Mouse (Mus musculus): ENCODE results near the gene Tiam1. TPM values are rescaled to one million over a fixed set of nuclear protein-coding genes. Genes with fewer than 3 reads are reported as not detected.
A peak's percentile ranks its signal among the peaks of the same experiment; 100 is the strongest.

Tiam1 gene
- polyA plus RNA-seq, 1 experiment: 14.1 TPM

DNA sequence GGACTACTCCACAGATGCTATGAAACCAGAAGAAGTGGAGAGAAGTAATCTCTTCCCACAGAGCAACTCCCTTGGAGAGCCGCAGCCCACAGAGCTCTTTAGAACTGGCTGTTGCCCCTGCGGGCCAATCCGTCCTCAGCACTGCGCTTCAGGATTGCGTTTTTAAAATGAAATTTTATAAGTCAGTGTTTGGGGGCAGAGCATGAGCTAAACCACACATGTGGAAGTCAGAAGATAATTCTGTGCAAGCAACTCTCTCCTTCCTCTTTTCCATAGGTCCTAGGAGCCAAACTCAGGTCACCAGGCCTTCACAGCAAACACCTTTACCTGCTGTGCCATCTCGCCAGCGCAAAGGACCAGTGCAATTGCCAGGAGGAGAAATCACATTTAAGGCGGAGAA is 98.0 kb downstream of the Tiam1 start:
- Histone ChIP-seq H3K27me3 (ENCODE audit: control insufficient read depth, insufficient read depth, low read length) (no peaks in the 10 kb centered on the region), H3K36me3 (ENCODE audit: control insufficient read depth, insufficient read depth, low read length) (no peaks in the 10 kb centered on the region), H3K4me3 (ENCODE audit: control insufficient read depth, insufficient read depth, low read length) (no peak overlapping the region), H3K4me1 (replicated peaks; ENCODE audit: control insufficient read depth, insufficient read depth, low read length) (peaks cover 29% of the 10 kb centered on the region), H3K27ac (ENCODE audit: control insufficient read depth, insufficient read depth, low read length) (no peak overlapping the region)
- DNase-seq: no peak
- WGBS: 86% methylated on average over 8 of the region's 8 CpGs
- TF ChIP-seq CTCF (IDR thresholded peaks at IDR 0.05; ENCODE audit: borderline replicate concordance, control insufficient read depth, extremely low read depth, insufficient read depth, low read length, poor library complexity): no peak
- TF ChIP-seq POLR2A (IDR thresholded peaks at IDR 0.05; ENCODE audit: control insufficient read depth, extremely low read depth, insufficient read depth, low read length, poor library complexity): no peak

DNA sequence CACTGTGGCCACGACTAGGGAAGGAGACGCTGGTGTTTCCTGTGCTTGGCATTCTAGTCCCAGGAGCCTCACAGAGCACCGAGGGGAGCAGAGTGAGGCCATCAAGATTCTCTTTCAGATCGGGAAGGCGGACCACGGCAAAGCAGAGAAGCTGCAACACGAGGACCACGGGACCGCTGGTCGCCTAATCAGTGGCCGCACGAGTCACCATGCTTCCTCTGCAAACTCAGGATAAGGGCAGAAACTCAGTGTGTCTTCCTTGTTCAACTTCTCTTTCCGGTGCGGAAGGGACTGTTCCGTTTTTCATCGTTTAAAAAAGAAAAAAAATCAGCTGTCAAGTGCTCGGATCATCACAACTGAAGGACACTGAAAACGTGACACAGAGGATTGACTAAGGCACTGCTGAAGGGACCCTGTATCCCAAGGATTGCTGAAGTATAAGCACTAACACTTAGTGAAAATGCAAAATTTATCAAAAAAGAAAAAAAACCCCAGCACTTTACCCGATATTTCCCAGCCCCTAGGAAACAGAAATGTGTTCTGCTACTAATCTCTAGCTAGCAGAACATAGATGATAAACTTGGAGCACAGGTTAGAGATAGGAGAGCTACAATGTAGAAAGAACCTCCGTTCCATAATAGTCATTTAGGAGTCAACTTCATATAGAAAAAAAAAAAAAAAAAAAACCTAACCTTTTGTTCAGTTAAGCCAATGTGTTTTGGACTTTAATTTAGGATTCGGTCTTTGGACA is 99.4 kb downstream of the Tiam1 start:
- H3K4me3 ChIP-seq (ENCODE audit: control insufficient read depth, insufficient read depth, low read length): peak overlapping the region; percentile 37
- H3K4me1 ChIP-seq (replicated peaks; ENCODE audit: control insufficient read depth, insufficient read depth, low read length): peaks cover 29% of the 10 kb centered on the region
- no peaks in the 10 kb centered on the region for H3K27me3 ChIP-seq (ENCODE audit: control insufficient read depth, insufficient read depth, low read length)
- TF ChIP-seq CTCF (IDR thresholded peaks at IDR 0.05; ENCODE audit: borderline replicate concordance, control insufficient read depth, extremely low read depth, insufficient read depth, low read length, poor library complexity) (no peak), POLR2A (IDR thresholded peaks at IDR 0.05; ENCODE audit: control insufficient read depth, extremely low read depth, insufficient read depth, low read length, poor library complexity) (no peak)
- WGBS: 35% methylated on average over 21 of the region's 21 CpGs
- H3K27ac ChIP-seq (ENCODE audit: control insufficient read depth, insufficient read depth, low read length): no peak overlapping the region
- peak; percentile 27 for DNase-seq
- H3K36me3 ChIP-seq (ENCODE audit: control insufficient read depth, insufficient read depth, low read length): no peaks in the 10 kb centered on the region

DNA sequence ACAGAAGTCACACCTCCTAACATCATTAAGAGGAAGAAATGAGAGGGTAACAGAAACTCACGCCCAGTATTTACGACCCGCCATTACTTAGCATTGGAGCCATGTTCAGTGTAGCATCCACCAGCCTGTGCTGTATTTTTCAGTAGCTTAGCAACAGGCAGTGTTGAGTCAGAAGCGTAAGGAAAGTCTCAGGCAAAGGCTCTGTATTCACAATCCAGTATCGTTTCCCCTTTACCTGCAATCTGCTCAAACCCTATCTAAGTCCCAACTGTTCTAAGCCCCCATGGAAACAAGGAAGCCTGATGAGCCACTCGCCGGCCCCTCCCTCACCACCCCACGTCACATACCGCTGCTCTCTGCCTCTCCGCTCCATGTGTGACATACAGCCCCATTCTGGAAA is 100.7 kb downstream of the Tiam1 start:
- Histone ChIP-seq H3K4me3 (ENCODE audit: control insufficient read depth, insufficient read depth, low read length) (no peak overlapping the region), H3K4me1 (replicated peaks; ENCODE audit: control insufficient read depth, insufficient read depth, low read length) (peaks cover 29% of the 10 kb centered on the region), H3K36me3 (ENCODE audit: control insufficient read depth, insufficient read depth, low read length) (no peaks in the 10 kb centered on the region), H3K27me3 (ENCODE audit: control insufficient read depth, insufficient read depth, low read length) (no peaks in the 10 kb centered on the region), H3K27ac (ENCODE audit: control insufficient read depth, insufficient read depth, low read length) (no peak overlapping the region)
- no peak for DNase-seq
- no peak for TF ChIP-seq CTCF (IDR thresholded peaks at IDR 0.05; ENCODE audit: borderline replicate concordance, control insufficient read depth, extremely low read depth, insufficient read depth, low read length, poor library complexity)
- no peak for TF ChIP-seq POLR2A (IDR thresholded peaks at IDR 0.05; ENCODE audit: control insufficient read depth, extremely low read depth, insufficient read depth, low read length, poor library complexity)
- WGBS: 94% methylated on average over 10 of the region's 10 CpGs

DNA sequence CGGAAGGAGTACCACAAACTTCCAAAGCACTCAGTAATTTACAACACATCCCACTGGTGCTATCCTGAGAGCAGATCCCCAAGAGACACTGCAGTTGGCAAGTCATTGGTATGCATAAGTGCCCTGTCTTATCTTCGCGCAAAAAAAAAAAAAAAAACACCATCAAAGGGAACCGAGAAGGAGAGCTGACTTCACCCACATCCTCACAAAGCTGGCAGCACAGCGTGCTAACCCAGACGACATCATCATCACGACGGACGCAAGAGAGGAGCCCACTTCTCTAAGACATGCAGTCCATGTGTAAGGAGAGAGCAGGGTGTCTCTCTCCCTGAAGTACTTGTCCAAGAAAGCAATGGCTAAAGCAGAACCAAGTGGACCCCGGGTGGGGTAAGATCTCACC is 101.2 kb downstream of the Tiam1 start:
- no peak overlapping the region for H3K4me3 ChIP-seq (ENCODE audit: control insufficient read depth, insufficient read depth, low read length)
- no peak overlapping the region for H3K27ac ChIP-seq (ENCODE audit: control insufficient read depth, insufficient read depth, low read length)
- TF ChIP-seq CTCF (IDR thresholded peaks at IDR 0.05; ENCODE audit: borderline replicate concordance, control insufficient read depth, extremely low read depth, insufficient read depth, low read length, poor library complexity) (no peak), POLR2A (IDR thresholded peaks at IDR 0.05; ENCODE audit: control insufficient read depth, extremely low read depth, insufficient read depth, low read length, poor library complexity) (no peak)
- whole genome bisulfite sequencing: 26% methylated on average over 10 of the region's 10 CpGs
- H3K36me3 ChIP-seq (ENCODE audit: control insufficient read depth, insufficient read depth, low read length): no peaks in the 10 kb centered on the region
- DNase-seq: no peak
- no peaks in the 10 kb centered on the region for H3K27me3 ChIP-seq (ENCODE audit: control insufficient read depth, insufficient read depth, low read length)
- peaks cover 29% of the 10 kb centered on the region for H3K4me1 ChIP-seq (replicated peaks; ENCODE audit: control insufficient read depth, insufficient read depth, low read length)

DNA sequence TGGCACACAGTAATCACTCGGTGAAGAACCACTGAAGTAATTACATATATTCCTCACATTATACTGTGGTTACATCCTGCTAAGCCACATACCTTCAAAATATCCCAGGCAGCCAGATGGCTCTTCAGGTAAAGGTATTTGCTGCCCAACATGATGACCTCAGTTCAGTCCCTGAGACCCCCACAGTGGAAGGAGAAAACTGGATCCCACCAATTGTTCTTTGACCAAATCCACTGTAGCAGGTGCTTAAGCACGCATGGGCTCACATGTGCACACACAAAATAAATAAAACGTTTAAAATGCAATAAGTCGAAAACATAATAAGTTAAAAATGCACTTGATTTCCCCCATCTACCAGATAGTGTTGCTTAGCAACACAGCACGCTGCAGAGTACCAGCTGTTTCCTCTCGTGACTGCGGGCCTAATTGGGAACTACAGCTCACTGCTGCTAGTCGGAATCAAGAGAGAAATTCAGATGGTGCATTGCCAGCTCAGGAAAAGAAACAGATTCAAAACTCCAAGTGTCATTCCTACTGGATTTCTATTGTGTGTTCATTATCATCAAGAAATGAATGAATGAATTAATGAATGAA is 102.7 kb downstream of the Tiam1 start:
- H3K4me1 ChIP-seq (replicated peaks; ENCODE audit: control insufficient read depth, insufficient read depth, low read length): peaks cover 29% of the 10 kb centered on the region
- WGBS: 30% methylated on average over 8 of the region's 8 CpGs
- no peak overlapping the region for H3K27ac ChIP-seq (ENCODE audit: control insufficient read depth, insufficient read depth, low read length)
- no peak for TF ChIP-seq POLR2A (IDR thresholded peaks at IDR 0.05; ENCODE audit: control insufficient read depth, extremely low read depth, insufficient read depth, low read length, poor library complexity)
- no peak for TF ChIP-seq CTCF (IDR thresholded peaks at IDR 0.05; ENCODE audit: borderline replicate concordance, control insufficient read depth, extremely low read depth, insufficient read depth, low read length, poor library complexity)
- no peak overlapping the region for H3K4me3 ChIP-seq (ENCODE audit: control insufficient read depth, insufficient read depth, low read length)
- DNase-seq: peak; percentile 39
- H3K36me3 ChIP-seq (ENCODE audit: control insufficient read depth, insufficient read depth, low read length): no peaks in the 10 kb centered on the region
- H3K27me3 ChIP-seq (ENCODE audit: control insufficient read depth, insufficient read depth, low read length): no peaks in the 10 kb centered on the region

DNA sequence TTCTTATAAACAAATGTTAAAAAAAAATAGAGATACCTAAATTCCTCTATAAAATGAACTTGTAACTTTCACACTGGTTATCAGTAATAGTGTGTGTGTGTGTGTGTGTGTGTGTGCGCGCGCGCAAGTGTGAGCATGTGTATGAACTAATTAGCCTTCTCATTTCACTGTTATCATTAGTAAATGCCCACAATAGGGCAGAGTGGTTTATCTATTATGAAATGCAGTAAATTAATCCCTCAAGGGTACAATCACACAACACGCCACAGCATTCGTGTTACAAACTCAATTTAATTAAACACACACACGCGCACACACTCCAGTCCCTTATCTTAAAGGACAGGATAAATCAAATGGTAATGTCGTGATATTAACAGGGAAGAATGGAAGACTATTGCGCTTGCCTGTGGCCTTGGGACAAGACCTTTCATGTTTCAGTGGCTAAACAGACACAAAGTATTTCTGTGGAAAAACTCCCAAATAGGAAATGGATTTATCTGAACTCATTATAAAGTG is 107.9 kb downstream of the Tiam1 start:
- 97% methylated on average over 10 of the region's 10 CpGs for WGBS

More for the DNA sequence above, 107.9 kb downstream of the Tiam1 start:
- TF ChIP-seq POLR2A (IDR thresholded peaks at IDR 0.05; ENCODE audit: control insufficient read depth, extremely low read depth, insufficient read depth, low read length, poor library complexity): no peak
- no peak for TF ChIP-seq CTCF (IDR thresholded peaks at IDR 0.05; ENCODE audit: borderline replicate concordance, control insufficient read depth, extremely low read depth, insufficient read depth, low read length, poor library complexity)
- Histone ChIP-seq H3K27me3 (ENCODE audit: control insufficient read depth, insufficient read depth, low read length) (no peaks in the 10 kb centered on the region), H3K36me3 (ENCODE audit: control insufficient read depth, insufficient read depth, low read length) (no peaks in the 10 kb centered on the region), H3K4me1 (replicated peaks; ENCODE audit: control insufficient read depth, insufficient read depth, low read length) (0 out of 2 replicates have a peak, but pooled peaks cover under 1% of the 10 kb centered on the region), H3K27ac (ENCODE audit: control insufficient read depth, insufficient read depth, low read length) (no peak overlapping the region), H3K4me3 (ENCODE audit: control insufficient read depth, insufficient read depth, low read length) (no peak overlapping the region)
- DNase-seq: no peak
